Comparison of ENCODE assay signal across 9 mouse cellular contexts in the genomic region with DNA sequence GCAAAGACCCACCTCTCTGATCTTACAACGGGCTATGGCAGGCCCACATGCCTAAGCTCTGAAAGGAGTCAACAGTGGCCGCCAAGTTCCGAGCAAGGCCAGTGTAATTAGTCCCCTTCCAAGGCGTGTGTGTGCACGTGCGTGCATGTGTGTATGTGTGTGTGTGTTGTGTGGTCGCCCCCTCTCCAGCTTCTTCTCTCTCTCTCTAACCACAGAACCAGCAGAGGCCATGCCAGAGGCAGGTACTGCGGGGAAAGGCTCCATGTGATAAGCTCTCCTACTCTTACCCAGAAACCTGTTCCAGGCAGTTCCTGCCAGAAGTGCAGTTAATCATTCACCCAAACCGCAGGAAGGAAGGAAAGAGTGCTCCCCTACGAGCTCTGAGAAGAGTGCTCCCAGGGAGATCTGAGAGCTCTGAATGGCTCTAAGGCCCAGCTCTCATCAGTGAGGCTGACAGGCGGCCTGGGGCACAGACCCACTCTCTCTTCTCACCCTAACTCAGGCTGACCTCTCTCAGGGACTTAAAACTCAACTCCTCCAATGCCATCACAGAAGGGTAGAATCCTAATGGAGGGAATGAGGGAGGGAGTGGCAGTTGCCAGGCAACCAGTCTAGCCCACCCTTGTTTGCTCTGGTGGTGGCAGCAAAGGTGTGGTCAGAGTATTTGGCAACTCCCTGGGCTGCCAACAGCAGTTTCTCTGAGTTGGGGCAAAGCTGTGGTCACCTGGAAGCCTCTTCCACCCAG. TPM values are rescaled to one million over a fixed set of nuclear protein-coding genes. Genes with fewer than 3 reads are reported as not detected.
A peak's percentile ranks its signal among the peaks of the same experiment; 100 is the strongest.
DNase-seq lines count a peak whose midpoint lies in the region; ATAC-seq lines count a peak whose summit lies in the region.
"Had no signal": no experiment of that assay in that cellular context is flagged by ENCODE, and none has a peak within 500 bp of the region (broad histone marks: within the 10 kb centered on the region; RNA-seq: fewer than 3 reads in every experiment).

A gene (plus strand): TSS at position 386 of the 745 bp plus-strand sequence.

- no peaks in the 10 kb centered on the region for H3K4me1 ChIP-seq in midbrain, embryonic 11.5 days (ENCODE audit: control insufficient read depth, insufficient read depth, low read length)
- no peaks in the 10 kb centered on the region for H3K4me1 ChIP-seq in midbrain, embryonic 13.5 days (replicated peaks)
- H3K4me1 ChIP-seq in intestine, embryonic 15.5 days (replicated peaks), result peaks cover 10% of the 10 kb centered on the region; the same call in 1 of the 2 replicates
- H3K4me1 ChIP-seq in liver, embryonic 12.5 days, result peaks cover 84% of the 10 kb centered on the region
- H3K4me1 ChIP-seq in stomach, embryonic 16.5 days (ENCODE audit: control insufficient read depth, insufficient read depth, low read length), result peaks cover 5% of the 10 kb centered on the region; the same call in 1 of the 2 replicates
- no peaks in the 10 kb centered on the region for H3K4me1 ChIP-seq in midbrain, embryonic 15.5 days

- H3K27me3 ChIP-seq in midbrain, embryonic 11.5 days (ENCODE audit: control insufficient read depth, insufficient read depth, low read length), result no peaks in the 10 kb centered on the region
- no peaks in the 10 kb centered on the region for H3K27me3 ChIP-seq in midbrain, embryonic 13.5 days
- H3K27me3 ChIP-seq in intestine, embryonic 15.5 days (replicated peaks), result no peaks in the 10 kb centered on the region
- H3K27me3 ChIP-seq in liver, embryonic 12.5 days (replicated peaks), result no peaks in the 10 kb centered on the region
- no peaks in the 10 kb centered on the region for H3K27me3 ChIP-seq in stomach, embryonic 16.5 days (ENCODE audit: control insufficient read depth, insufficient read depth, low read length)
- no peaks in the 10 kb centered on the region for H3K27me3 ChIP-seq in midbrain, embryonic 15.5 days (replicated peaks)

- ATAC-seq in midbrain, embryonic 11.5 days (ENCODE audit: low FRiP score), result no peak
- no peak for ATAC-seq in midbrain, embryonic 13.5 days
- ATAC-seq in intestine, embryonic 15.5 days, result peak; percentile 94
- ATAC-seq in liver, embryonic 12.5 days, result peak; percentile 75
- peak; percentile 92 for ATAC-seq in stomach, embryonic 16.5 days (ENCODE audit: insufficient read depth, low FRiP score)
- no peak for ATAC-seq in midbrain, embryonic 15.5 days (replicated peaks)

- peak; percentile 1 for DNase-seq in midbrain, embryonic 11.5 days (ENCODE audit: low spot score, missing footprints)
- no peak for DNase-seq in layer of hippocampus, adult 18-20 months (ENCODE audit: low spot score in 2 of 2)
- DNase-seq in embryo, embryonic 10.5 days (ENCODE audit: low spot score), result no peak
- DNase-seq: cerebellum, postnatal 10 days had no signal

- H3K9ac ChIP-seq in midbrain, embryonic 11.5 days (ENCODE audit: low read length), result no peak within 1 kb of the TSS
- no peak within 1 kb of the TSS for H3K9ac ChIP-seq in midbrain, embryonic 13.5 days (replicated peaks)
- peak within 1 kb of the TSS; percentile 20; the same call in 1 of the 2 replicates for H3K9ac ChIP-seq in intestine, embryonic 15.5 days
- H3K9ac ChIP-seq in liver, embryonic 12.5 days, result peak within 1 kb of the TSS; percentile 70
- H3K9ac ChIP-seq in stomach, embryonic 16.5 days (ENCODE audit: low read length), result peak within 1 kb of the TSS; percentile 69
- no peak within 1 kb of the TSS for H3K9ac ChIP-seq in midbrain, embryonic 15.5 days

- no peak within 1 kb of the TSS for H3K4me2 ChIP-seq in midbrain, embryonic 11.5 days
- no peak within 1 kb of the TSS for H3K4me2 ChIP-seq in midbrain, embryonic 13.5 days (replicated peaks)
- peak within 1 kb of the TSS; percentile 48 for H3K4me2 ChIP-seq in intestine, embryonic 15.5 days (replicated peaks)
- peak within 1 kb of the TSS; percentile 47 for H3K4me2 ChIP-seq in liver, embryonic 12.5 days
- H3K4me2 ChIP-seq in stomach, embryonic 16.5 days (ENCODE audit: low read depth, low read length), result peak within 1 kb of the TSS; percentile 48
- no peak within 1 kb of the TSS for H3K4me2 ChIP-seq in midbrain, embryonic 15.5 days

- no peaks in the 10 kb centered on the region for H3K9me3 ChIP-seq in midbrain, embryonic 11.5 days (ENCODE audit: control insufficient read depth, low read length)
- no peaks in the 10 kb centered on the region for H3K9me3 ChIP-seq in midbrain, embryonic 13.5 days
- no peaks in the 10 kb centered on the region for H3K9me3 ChIP-seq in intestine, embryonic 15.5 days
- H3K9me3 ChIP-seq in liver, embryonic 12.5 days (replicated peaks), result no peaks in the 10 kb centered on the region
- H3K9me3 ChIP-seq in stomach, embryonic 16.5 days (replicated peaks; ENCODE audit: control insufficient read depth, low read length), result no peaks in the 10 kb centered on the region
- H3K9me3 ChIP-seq in midbrain, embryonic 15.5 days, result no peaks in the 10 kb centered on the region

- H3K36me3 ChIP-seq in midbrain, embryonic 11.5 days (ENCODE audit: control insufficient read depth, insufficient read depth, low read length), result no peaks in the 10 kb centered on the region
- H3K36me3 ChIP-seq in midbrain, embryonic 13.5 days, result peaks cover 68% of the 10 kb centered on the region
- H3K36me3 ChIP-seq in intestine, embryonic 15.5 days, result 0 out of 2 replicates have a peak, but pooled peaks cover 2% of the 10 kb centered on the region
- peaks cover 78% of the 10 kb centered on the region for H3K36me3 ChIP-seq in liver, embryonic 12.5 days
- H3K36me3 ChIP-seq in stomach, embryonic 16.5 days (ENCODE audit: control insufficient read depth, insufficient read depth, low read length), result no peaks in the 10 kb centered on the region
- peaks cover 10% of the 10 kb centered on the region; the same call in 1 of the 2 replicates for H3K36me3 ChIP-seq in midbrain, embryonic 15.5 days (replicated peaks)

- H3K4me3 ChIP-seq in midbrain, embryonic 11.5 days (ENCODE audit: low read depth, low read length), result no peak within 1 kb of the TSS
- H3K4me3 ChIP-seq in midbrain, embryonic 13.5 days (replicated peaks), result no peak within 1 kb of the TSS
- peak within 1 kb of the TSS; percentile 23 for H3K4me3 ChIP-seq in intestine, embryonic 15.5 days (replicated peaks)
- no peak within 1 kb of the TSS for H3K4me3 ChIP-seq in liver, embryonic 12.5 days
- peak within 1 kb of the TSS; percentile 41 for H3K4me3 ChIP-seq in stomach, embryonic 16.5 days (replicated peaks; ENCODE audit: low read length)
- H3K4me3 ChIP-seq in midbrain, embryonic 15.5 days, result no peak within 1 kb of the TSS

- 91% methylated on average over 11 of the region's 11 CpGs for WGBS in midbrain, embryonic 11.5 days
- 88% methylated on average over 11 of the region's 11 CpGs for WGBS in midbrain, embryonic 13.5 days
- WGBS in intestine, embryonic 15.5 days, result 47% methylated on average over 11 of the region's 11 CpGs
- WGBS in liver, embryonic 12.5 days (ENCODE audit: insufficient replicate concordance), result 18% methylated on average over 11 of the region's 11 CpGs
- WGBS in stomach, embryonic 16.5 days, result 55% methylated on average over 11 of the region's 11 CpGs
- WGBS in midbrain, embryonic 15.5 days, result 87% methylated on average over 11 of the region's 11 CpGs

- no peak within 1 kb of the TSS for H3K27ac ChIP-seq in midbrain, embryonic 11.5 days (ENCODE audit: low read depth, low read length)
- H3K27ac ChIP-seq in midbrain, embryonic 13.5 days, result no peak within 1 kb of the TSS
- H3K27ac ChIP-seq in intestine, embryonic 15.5 days, result peak within 1 kb of the TSS; percentile 92
- peak within 1 kb of the TSS; percentile 94 for H3K27ac ChIP-seq in liver, embryonic 12.5 days
- peak within 1 kb of the TSS; percentile 91 for H3K27ac ChIP-seq in stomach, embryonic 16.5 days (ENCODE audit: low read length)
- no peak within 1 kb of the TSS for H3K27ac ChIP-seq in midbrain, embryonic 15.5 days

RNA-seq across cellular contexts. Expression of the gene that starts here (rescaled TPM):
- polyA plus RNA-seq in midbrain, embryonic 11.5 days (2014; fragmentation: Nextera tagmentation; extraction: Ambion mirVana), result 0.46 TPM in 1 of 2 replicates, not detected in the other
- 0.84 and 0.93 TPM in 2 replicates for polyA plus RNA-seq in midbrain, embryonic 13.5 days (2015; fragmentation: Nextera tagmentation; extraction: Ambion mirVana)
- 25.4 and 31.4 TPM in 2 replicates for polyA plus RNA-seq in intestine, embryonic 15.5 days (2015; fragmentation: Nextera tagmentation; extraction: Ambion mirVana)
- polyA plus RNA-seq in liver, embryonic 12.5 days (2016; fragmentation: Nextera tagmentation; extraction: Ambion mirVana), result 3.1 and 3.7 TPM in 2 replicates
- polyA plus RNA-seq in stomach, embryonic 16.5 days (2015; fragmentation: Nextera tagmentation; extraction: Ambion mirVana), result 57.0 and 68.4 TPM in 2 replicates
- not detected for total RNA-seq in layer of hippocampus, adult 18-20 months (2021)
- polyA plus RNA-seq in midbrain, embryonic 15.5 days (2015; fragmentation: Nextera tagmentation; extraction: Ambion mirVana), result 1.0 and 1.1 TPM in 2 replicates

Comparison
In these comparisons a context has a peak if more than half of its experiments do, and no peak if none do; other contexts are left out.
1. Peak in DNase-seq in midbrain, embryonic 11.5 days; RNA of the gene not detected or under 1 TPM.
2. ATAC-seq: peak in intestine, embryonic 15.5 days (single experiment), liver, embryonic 12.5 days (single experiment) and stomach, embryonic 16.5 days (single experiment); none in midbrain, embryonic 11.5 days (single experiment), midbrain, embryonic 13.5 days (single experiment) and midbrain, embryonic 15.5 days (single experiment).
3. H3K27ac ChIP-seq: peak in intestine, embryonic 15.5 days (single experiment), liver, embryonic 12.5 days (single experiment) and stomach, embryonic 16.5 days (single experiment); none in midbrain, embryonic 11.5 days (single experiment), midbrain, embryonic 13.5 days (single experiment) and midbrain, embryonic 15.5 days (single experiment).
4. H3K4me2 ChIP-seq: peak in intestine, embryonic 15.5 days (single experiment), liver, embryonic 12.5 days (single experiment) and stomach, embryonic 16.5 days (single experiment); none in midbrain, embryonic 11.5 days (single experiment), midbrain, embryonic 13.5 days (single experiment) and midbrain, embryonic 15.5 days (single experiment).
5. H3K4me3 ChIP-seq: peak in intestine, embryonic 15.5 days (single experiment) and stomach, embryonic 16.5 days (single experiment); none in midbrain, embryonic 11.5 days (single experiment), midbrain, embryonic 13.5 days (single experiment), liver, embryonic 12.5 days (single experiment) and midbrain, embryonic 15.5 days (single experiment).
6. H3K9ac ChIP-seq: peak in intestine, embryonic 15.5 days (single experiment), liver, embryonic 12.5 days (single experiment) and stomach, embryonic 16.5 days (single experiment); none in midbrain, embryonic 11.5 days (single experiment), midbrain, embryonic 13.5 days (single experiment) and midbrain, embryonic 15.5 days (single experiment).